Mouse (Mus musculus) macrophage (primary cell): ENCODE data around the gene Pgap2. TPM values are rescaled to one million over a fixed set of nuclear protein-coding genes. Genes with fewer than 3 reads are reported as not detected.

ENCODE experiments used
- H3K27ac ChIP-seq: fragments of 350-480 bp; formaldehyde crosslinking; 2 replicates; pipeline ENCODE4 v1.9.0; 2021
- H3K36me3 ChIP-seq: fragments of 350-480 bp; formaldehyde crosslinking; 2 replicates; pipeline ENCODE4 v1.9.0; 2021; ENCODE audit errors: inconsistent target
- H3K4me3 ChIP-seq: fragments of 350-480 bp; formaldehyde crosslinking; 2 replicates; pipeline ENCODE4 v1.9.0; 2021; ENCODE audit errors: inconsistent target
- H3K79me2 ChIP-seq: fragments of 350-480 bp; formaldehyde crosslinking; 2 replicates; pipeline ENCODE4 v1.9.0; 2021; ENCODE audit errors: inconsistent target
- WGBS: methylation state at CpG from one replicate; pipeline ENCODE4 v1.1.7; 2026; ENCODE audit warnings: inconsistent platforms; ENCODE audit not compliant: missing documents; 5-methylcytosine and 5-hydroxymethylcytosine counted together
- polyA plus RNA-seq: library from polyadenylated mRNA; stranded (reverse); fragments of 250-400 nt; gene quantifications from 3 replicates; pipeline ENCODE4 v1.2.4, GENCODE M21; 2018; ENCODE audit warnings: inconsistent platforms

Pgap2 gene
- polyA plus RNA-seq, 1 experiment from 2014 or later, result 35.9 TPM

DNA sequence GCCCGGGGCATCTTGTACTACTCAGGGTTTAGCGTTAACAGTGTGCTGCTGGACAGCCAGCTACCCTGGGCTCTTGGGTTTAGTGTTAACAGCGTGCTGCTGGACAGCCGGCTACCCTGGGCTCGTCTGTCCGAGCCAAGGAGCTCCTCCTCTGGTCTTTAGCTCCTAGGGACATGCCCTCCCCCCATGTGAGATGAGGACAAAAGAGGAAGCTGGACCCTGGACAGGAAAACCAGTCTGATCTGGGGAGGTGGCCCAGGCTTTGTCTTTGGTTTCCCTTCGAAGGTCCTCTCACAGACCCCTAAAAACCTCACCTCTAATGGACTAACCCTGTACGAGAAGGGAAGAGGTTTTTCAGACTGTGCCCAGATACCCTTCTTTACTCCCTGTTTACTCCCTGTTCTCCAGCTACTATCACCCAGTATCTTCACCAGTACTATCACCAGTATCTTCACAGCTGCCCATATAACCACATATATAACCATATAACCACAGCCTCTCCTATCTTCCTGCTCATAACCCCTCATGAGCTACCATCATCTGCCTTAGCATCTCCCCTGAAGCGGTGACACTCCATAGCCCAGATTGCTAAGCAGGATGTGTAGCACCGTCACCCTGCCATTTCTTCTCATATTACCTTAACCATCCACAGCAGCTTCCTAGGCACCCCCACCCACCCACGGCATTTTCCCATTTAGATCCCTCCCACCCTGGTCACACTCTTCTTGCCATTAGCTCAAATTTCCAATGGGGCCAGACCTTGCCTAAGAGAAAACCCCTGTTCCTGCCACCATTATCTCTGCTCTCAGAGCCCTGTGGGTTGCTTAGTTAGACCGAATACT, 37.2 kb downstream of the Pgap2 start:
- 10% methylated on average over 10 of the region's 12 CpGs for WGBS

DNA sequence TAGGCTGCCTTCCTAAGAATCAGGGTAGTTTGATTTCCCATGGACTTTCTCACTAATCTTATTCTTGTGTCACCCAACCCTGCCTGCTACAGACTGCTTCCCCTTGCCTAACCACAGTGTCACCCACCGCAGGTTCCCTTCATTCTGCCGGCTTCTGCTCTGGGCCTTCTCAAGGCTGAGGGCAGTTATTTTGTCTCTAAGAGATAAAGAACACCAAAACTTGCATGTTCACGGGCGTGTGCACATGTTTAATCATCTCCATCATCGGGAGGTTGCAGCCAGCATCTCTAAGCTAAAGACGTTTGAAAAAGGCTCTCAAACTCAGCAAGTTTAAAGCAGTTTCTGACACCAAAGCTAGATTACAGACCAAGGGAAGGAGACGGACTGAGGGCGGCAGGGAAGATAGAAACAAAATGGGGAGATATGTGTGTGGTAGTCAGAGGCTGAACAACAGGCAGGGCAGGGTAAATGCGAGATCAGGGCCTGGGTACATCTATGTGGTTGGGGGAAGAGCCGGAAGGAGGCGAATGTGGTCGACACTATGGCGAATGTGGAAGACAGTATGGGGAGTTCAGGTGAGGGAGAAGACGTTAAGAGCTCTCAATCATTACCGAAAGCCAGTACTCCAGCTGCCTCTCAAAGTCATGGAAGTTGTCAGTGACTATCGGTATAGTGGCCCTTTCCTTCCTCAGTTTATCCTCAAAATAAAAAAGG, 38.8 kb downstream of the Pgap2 start:
- no peaks in the 10 kb centered on the region for H3K36me3 ChIP-seq
- H3K79me2 ChIP-seq, result peaks cover 59% of the 10 kb centered on the region
- peak overlapping the region; percentile 92 for H3K4me3 ChIP-seq
- WGBS, result under 1% methylated on average over 16 of the region's 16 CpGs
- H3K27ac ChIP-seq, result peak overlapping the region; percentile 100

More for the DNA sequence above, 37.2 kb downstream of the Pgap2 start:
- Histone ChIP-seq H3K79me2 (peaks cover 76% of the 10 kb centered on the region), H3K4me3 (peak overlapping the region; percentile 92), H3K27ac (peak overlapping the region; percentile 100), H3K36me3 (no peaks in the 10 kb centered on the region)

- peak overlapping the region; percentile 92 for H3K4me3 ChIP-seq
- under 1% methylated on average over 18 of the region's 23 CpGs for WGBS
- no peaks in the 10 kb centered on the region for H3K36me3 ChIP-seq
- peaks cover 53% of the 10 kb centered on the region for H3K79me2 ChIP-seq
- peak overlapping the region; percentile 100 for H3K27ac ChIP-seq
Measured at GRCm38 (mm10) chr7:102249531-102249895, 39.5 kb downstream of the Pgap2 start.

GRCm38 (mm10) chr7:102249896-102250630, 40.1 kb downstream of the Pgap2 start:
- H3K79me2 ChIP-seq, result peaks cover 47% of the 10 kb centered on the region
- no peaks in the 10 kb centered on the region for H3K36me3 ChIP-seq
- WGBS, result 2% methylated on average over 30 of the region's 49 CpGs
- H3K4me3 ChIP-seq, result peak overlapping the region; percentile 92
- H3K27ac ChIP-seq, result peak overlapping the region; percentile 100

DNA sequence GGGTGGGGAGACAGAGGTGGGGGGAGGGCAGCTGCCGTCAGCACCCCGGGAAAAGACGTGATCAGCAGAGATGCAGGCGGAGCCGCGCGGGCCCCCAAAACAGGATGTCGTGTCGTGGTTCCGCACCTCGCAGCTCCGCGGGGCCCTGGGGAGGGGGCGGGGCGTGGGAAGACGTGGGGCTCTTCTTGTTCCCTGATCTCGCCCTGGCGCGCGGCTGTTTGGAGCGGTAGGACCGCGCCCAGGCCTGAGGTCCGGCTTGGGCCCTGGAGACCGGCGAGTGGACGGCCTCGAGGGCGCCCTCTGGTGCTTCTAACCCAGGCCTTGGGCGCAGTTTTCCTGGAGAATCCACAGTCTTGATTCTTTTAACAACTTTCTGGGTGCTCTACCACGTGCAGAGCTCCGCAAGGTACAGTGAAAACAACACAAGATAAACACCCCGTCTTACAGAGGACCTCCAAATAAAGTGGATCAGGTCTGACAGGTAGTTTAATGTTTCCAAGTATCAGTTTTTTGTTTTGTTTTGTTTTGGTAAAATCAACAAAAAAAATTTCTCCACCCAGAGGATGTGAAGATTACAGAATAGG, 40.7 kb downstream of the Pgap2 start:
- Histone ChIP-seq H3K27ac (peak overlapping the region; percentile 100), H3K4me3 (peak overlapping the region; percentile 92), H3K79me2 (peaks cover 40% of the 10 kb centered on the region), H3K36me3 (no peaks in the 10 kb centered on the region)
- WGBS, result 2% methylated on average over 33 of the region's 33 CpGs

- no peaks in the 10 kb centered on the region for H3K36me3 ChIP-seq
- H3K27ac ChIP-seq, result no peak overlapping the region
- WGBS, result 100% methylated on average over 1 of the region's 1 CpGs
- H3K79me2 ChIP-seq, result peaks cover 11% of the 10 kb centered on the region
- H3K4me3 ChIP-seq, result no peak overlapping the region
Measured at GRCm38 (mm10) chr7:102253631-102254030, 43.6 kb downstream of the Pgap2 start.

GRCm38 (mm10) chr7:102255954-102256353, 45.9 kb downstream of the Pgap2 start, which contains the start of gene Rhog:
Gene Rhog (minus strand): TSS chr7:102256054.
- 96% methylated on average over 3 of the region's 3 CpGs for WGBS
- no peaks in the 10 kb centered on the region for H3K36me3 ChIP-seq
- no peak within 1 kb of the TSS for H3K4me3 ChIP-seq
- no peak within 1 kb of the TSS for H3K27ac ChIP-seq
- H3K79me2 ChIP-seq, result no peaks in the 10 kb centered on the region

GRCm38 (mm10) chr7:102256636-102257035, 46.6 kb downstream of the Pgap2 start:
- WGBS, result 92% methylated on average over 3 of the region's 3 CpGs

GRCm38 (mm10) chr7:102258189-102258588, 48.2 kb downstream of the Pgap2 start:
- Histone ChIP-seq H3K79me2 (no peaks in the 10 kb centered on the region), H3K4me3 (no peak overlapping the region), H3K36me3 (no peaks in the 10 kb centered on the region), H3K27ac (no peak overlapping the region)
- 40% methylated on average over 2 of the region's 4 CpGs for WGBS

More at GRCm38 (mm10) chr7:102256636-102257035, 46.6 kb downstream of the Pgap2 start:
- no peaks in the 10 kb centered on the region for H3K79me2 ChIP-seq
- no peak overlapping the region for H3K4me3 ChIP-seq
- H3K36me3 ChIP-seq, result no peaks in the 10 kb centered on the region
- H3K27ac ChIP-seq, result no peak overlapping the region

GRCm38 (mm10) chr7:102258753-102259152, 48.7 kb downstream of the Pgap2 start:
- H3K4me3 ChIP-seq, result no peak overlapping the region
- 54% methylated on average over 3 of the region's 3 CpGs for WGBS

GRCm38 (mm10) chr7:102259716-102260479, 49.9 kb downstream of the Pgap2 start:
- H3K27ac ChIP-seq, result no peak overlapping the region
- H3K4me3 ChIP-seq, result no peak overlapping the region
- no peaks in the 10 kb centered on the region for H3K79me2 ChIP-seq
- 73% methylated on average over 10 of the region's 10 CpGs for WGBS
- H3K36me3 ChIP-seq, result no peaks in the 10 kb centered on the region

More at GRCm38 (mm10) chr7:102258753-102259152, 48.7 kb downstream of the Pgap2 start:
- no peaks in the 10 kb centered on the region for H3K79me2 ChIP-seq
- H3K36me3 ChIP-seq, result no peaks in the 10 kb centered on the region
- H3K27ac ChIP-seq, result no peak overlapping the region

DNA sequence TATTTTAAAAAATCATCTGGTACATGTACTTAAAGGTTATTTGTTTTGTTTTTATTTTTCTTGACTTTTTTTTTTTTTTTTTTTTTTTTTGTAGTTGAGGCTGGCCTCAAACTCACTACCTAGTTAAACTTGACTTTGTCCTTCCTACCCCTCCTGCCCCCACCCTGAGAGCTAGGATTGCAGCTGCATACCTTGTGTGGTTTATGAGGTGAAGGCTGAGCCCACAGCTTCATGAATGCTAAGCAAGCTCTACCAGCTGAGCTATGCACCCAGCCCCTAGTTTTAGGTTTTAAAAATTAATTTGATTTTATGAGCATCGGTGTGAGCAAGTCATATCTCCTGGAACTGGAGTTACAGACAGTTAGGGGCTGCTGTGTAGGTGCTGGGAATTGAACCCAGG, 50.5 kb downstream of the Pgap2 start:
- Histone ChIP-seq H3K27ac (no peak overlapping the region), H3K36me3 (no peaks in the 10 kb centered on the region), H3K79me2 (no peaks in the 10 kb centered on the region), H3K4me3 (no peak overlapping the region)
- WGBS, result 92% methylated on average over 1 of the region's 1 CpGs

- 92% methylated on average over 2 of the region's 2 CpGs for WGBS
- no peaks in the 10 kb centered on the region; the same call in 1 of the 2 replicates for H3K79me2 ChIP-seq
- H3K36me3 ChIP-seq, result no peaks in the 10 kb centered on the region
- no peak overlapping the region for H3K4me3 ChIP-seq
- no peak overlapping the region for H3K27ac ChIP-seq
Measured at GRCm38 (mm10) chr7:102263020-102263419, 53.0 kb downstream of the Pgap2 start.
